Comparison of ENCODE assay signal across 10 mouse cellular contexts in the genomic region with DNA sequence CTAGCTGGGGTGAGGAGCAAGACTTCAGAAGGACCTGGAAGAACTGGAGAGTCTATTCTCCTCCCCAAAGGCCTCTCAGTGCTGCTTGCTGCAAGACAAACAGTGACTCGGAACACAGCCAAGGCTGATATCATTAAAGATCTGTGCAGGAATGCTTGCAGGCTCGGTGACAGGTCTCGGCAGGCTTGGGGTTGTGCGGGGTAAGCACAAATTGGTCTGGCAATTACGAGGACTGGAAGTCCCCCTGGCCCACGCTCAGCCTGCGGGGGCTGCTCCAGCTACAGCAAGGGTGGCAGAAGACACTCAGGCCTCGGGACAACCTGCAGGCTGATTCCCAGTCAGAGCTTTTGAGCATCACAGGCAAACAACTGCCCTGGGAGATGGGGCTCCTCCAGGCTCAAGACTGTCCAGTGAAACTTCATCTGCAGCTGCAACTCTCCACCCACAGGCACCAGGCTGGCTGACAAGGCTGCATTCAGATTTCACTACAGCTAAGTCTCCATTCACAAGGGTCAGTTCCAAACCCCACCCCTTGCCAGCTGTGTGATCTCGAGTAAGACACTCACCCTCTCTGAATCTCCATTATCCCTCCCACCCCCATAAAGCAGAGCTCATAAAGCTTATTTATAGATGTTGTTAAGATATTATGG. TPM values are rescaled to one million over a fixed set of nuclear protein-coding genes. Genes with fewer than 3 reads are reported as not detected.
A peak's percentile ranks its signal among the peaks of the same experiment; 100 is the strongest.
DNase-seq lines count a peak whose midpoint lies in the region; ATAC-seq lines count a peak whose summit lies in the region.
"Had no signal": no experiment of that assay in that cellular context is flagged by ENCODE, and none has a peak within 500 bp of the region (broad histone marks: within the 10 kb centered on the region; RNA-seq: fewer than 3 reads in every experiment).

No protein-coding gene starts in this region.

- peaks cover 22% of the 10 kb centered on the region for H3K4me1 ChIP-seq in hindbrain, embryonic 16.5 days (ENCODE audit: control insufficient read depth, insufficient read depth, low read depth, low read length)
- H3K4me1 ChIP-seq in hindbrain, embryonic 11.5 days (replicated peaks; ENCODE audit: control insufficient read depth, insufficient read depth, low read length): no peaks in the 10 kb centered on the region
- peaks cover 37% of the 10 kb centered on the region for H3K4me1 ChIP-seq in midbrain, embryonic 13.5 days (replicated peaks)

- no peak for DNase-seq in hindbrain, embryonic 11.5 days (ENCODE audit: low spot score)
- DNase-seq in brain, adult 2 months (ENCODE audit: low read depth, low spot score): peak; percentile 82
- peak; percentile 43 for DNase-seq in gastrocnemius, postnatal 14 days
- no peak for DNase-seq in spleen, adult 12 weeks (ENCODE audit: low spot score)
- DNase-seq in embryo, embryonic 10.5 days (ENCODE audit: low spot score): no peak
- no peak for DNase-seq in layer of hippocampus, postnatal 36 days

- no peaks in the 10 kb centered on the region for H3K36me3 ChIP-seq in hindbrain, embryonic 16.5 days (ENCODE audit: control insufficient read depth, insufficient read depth, low read length)
- H3K36me3 ChIP-seq in hindbrain, embryonic 11.5 days (ENCODE audit: control insufficient read depth, insufficient read depth, low read length): no peaks in the 10 kb centered on the region
- no peaks in the 10 kb centered on the region for H3K36me3 ChIP-seq in midbrain, embryonic 13.5 days

- no peaks in the 10 kb centered on the region for H3K9me3 ChIP-seq in hindbrain, embryonic 16.5 days (ENCODE audit: control insufficient read depth, low read length)
- no peaks in the 10 kb centered on the region for H3K9me3 ChIP-seq in hindbrain, embryonic 11.5 days (ENCODE audit: control insufficient read depth, low read length)
- no peaks in the 10 kb centered on the region for H3K9me3 ChIP-seq in midbrain, embryonic 13.5 days

- intact Hi-C loops in gastrocnemius, postnatal 14 days (cut with DNase I; ENCODE audit: low total_unique reads): no loop called here

- no peak overlapping the region for H3K4me2 ChIP-seq in hindbrain, embryonic 16.5 days (ENCODE audit: low read length)
- H3K4me2 ChIP-seq in hindbrain, embryonic 11.5 days (replicated peaks; ENCODE audit: low read depth, low read length): no peak overlapping the region
- no peak overlapping the region for H3K4me2 ChIP-seq in midbrain, embryonic 13.5 days (replicated peaks)

- H3K9ac ChIP-seq in hindbrain, embryonic 16.5 days (ENCODE audit: low read depth, low read length): no peak overlapping the region
- H3K9ac ChIP-seq in hindbrain, embryonic 11.5 days (ENCODE audit: low read depth, low read length): no peak overlapping the region
- H3K9ac ChIP-seq in midbrain, embryonic 13.5 days (replicated peaks): no peak overlapping the region

- ATAC-seq in hindbrain, embryonic 16.5 days: 0 out of 2 replicates have a peak, but pooled peaks have one; percentile 15
- no peak for ATAC-seq in hindbrain, embryonic 11.5 days (ENCODE audit: low FRiP score)
- no peak for ATAC-seq in midbrain, embryonic 13.5 days

- no peak overlapping the region for H3K4me3 ChIP-seq in hindbrain, embryonic 16.5 days (ENCODE audit: low read length)
- H3K4me3 ChIP-seq in hindbrain, embryonic 11.5 days (ENCODE audit: low read depth, low read length): no peak overlapping the region
- no peak overlapping the region for H3K4me3 ChIP-seq in midbrain, embryonic 13.5 days (replicated peaks)
- H3K4me3 ChIP-seq: erythroblast, embryonic 14.5 days; left cerebral cortex, adult 2 months had no signal

- no peaks in the 10 kb centered on the region for H3K27me3 ChIP-seq in hindbrain, embryonic 16.5 days (replicated peaks; ENCODE audit: control insufficient read depth, insufficient read depth, low read length)
- H3K27me3 ChIP-seq in hindbrain, embryonic 11.5 days (ENCODE audit: control insufficient read depth, insufficient read depth, low read length): no peaks in the 10 kb centered on the region
- H3K27me3 ChIP-seq in midbrain, embryonic 13.5 days: no peaks in the 10 kb centered on the region

- H3K27ac ChIP-seq in hindbrain, embryonic 16.5 days (ENCODE audit: low read depth, low read length): peak overlapping the region; percentile 27; the same call in 1 of the 2 replicates
- H3K27ac ChIP-seq in hindbrain, embryonic 11.5 days (ENCODE audit: low read depth, low read length): no peak overlapping the region
- H3K27ac ChIP-seq in midbrain, embryonic 13.5 days: peak overlapping the region; percentile 45; the same call in 1 of the 2 replicates
- H3K27ac ChIP-seq: left cerebral cortex, adult 2 months had no signal

- 47% methylated on average over 9 of the region's 9 CpGs for WGBS in hindbrain, embryonic 16.5 days
- 63% methylated on average over 9 of the region's 9 CpGs for whole genome bisulfite sequencing in hindbrain, embryonic 11.5 days
- 48% methylated on average over 9 of the region's 9 CpGs for WGBS in midbrain, embryonic 13.5 days

RNA-seq across cellular contexts. Expression of gene Sez6l, which starts 31.0 kb away (rescaled TPM):
- 42.8 and 52.7 TPM in 2 replicates for polyA plus RNA-seq in hindbrain, embryonic 16.5 days (2015; fragmentation: Nextera tagmentation; extraction: Ambion mirVana)
- 4.9 and 5.1 TPM in 2 replicates for polyA plus RNA-seq in hindbrain, embryonic 11.5 days (2014; fragmentation: Nextera tagmentation; extraction: Ambion mirVana)
- under 1 TPM; 0.16 to 0.24 TPM for total RNA-seq in gastrocnemius, postnatal 14 days (2021)
- polyA plus RNA-seq in midbrain, embryonic 13.5 days (2015; fragmentation: Nextera tagmentation; extraction: Ambion mirVana): 41.6 and 42.0 TPM in 2 replicates
- total RNA-seq in layer of hippocampus, postnatal 36 days (2021): 100 to 1,000 TPM; 224 to 226 TPM
- polyA plus RNA-seq: erythroblast, embryonic 14.5 days had no signal

Comparison
In these comparisons a context has a peak if more than half of its experiments do, and no peak if none do; other contexts are left out.
1. DNase-seq: peak in brain, adult 2 months (single experiment) and gastrocnemius, postnatal 14 days (single experiment); none in hindbrain, embryonic 11.5 days (single experiment), spleen, adult 12 weeks (single experiment), embryo, embryonic 10.5 days (single experiment) and layer of hippocampus, postnatal 36 days (0 of 2).